Mouse (Mus musculus): Measurements from ENCODE around the gene Ormdl2. TPM values are rescaled to one million over a fixed set of nuclear protein-coding genes. Genes with fewer than 3 reads are reported as not detected.

Ormdl2 gene
- polyA plus RNA-seq, 1 experiment from 2014 or later = 31.3 TPM

GRCm38 (mm10) chr10:128802956-128803355 lies 18.5 kb downstream of the Ormdl2 start:
- ATAC-seq = no peak
- Histone ChIP-seq H3K9ac (replicated peaks) (peak overlapping the region; percentile 89), H3K9me3 (no peaks in the 10 kb centered on the region), H3K27me3 (no peaks in the 10 kb centered on the region), H3K4me1 (replicated peaks) (peaks cover 39% of the 10 kb centered on the region), H3K4me3 (replicated peaks) (peak overlapping the region; percentile 89), H3K27ac (no peak overlapping the region), H3K36me3 (peaks cover 40% of the 10 kb centered on the region), H3K4me2 (replicated peaks) (peak overlapping the region; percentile 79)
- 69% methylated on average over 4 of the region's 4 CpGs for WGBS

- Histone ChIP-seq H3K4me2 (replicated peaks) (no peak overlapping the region), H3K4me3 (replicated peaks) (no peak overlapping the region), H3K27ac (no peak overlapping the region), H3K9ac (replicated peaks) (peak overlapping the region; percentile 89), H3K27me3 (no peaks in the 10 kb centered on the region), H3K4me1 (replicated peaks) (peaks cover 30% of the 10 kb centered on the region), H3K9me3 (no peaks in the 10 kb centered on the region), H3K36me3 (peaks cover 31% of the 10 kb centered on the region)
- ATAC-seq = no peak
- 90% methylated on average over 16 of the region's 16 CpGs for WGBS
These were observed 19.4 kb downstream of the Ormdl2 start for GRCm38 (mm10) chr10:128801981-128802495.

GRCm38 (mm10) chr10:128798676-128799075 lies 22.8 kb downstream of the Ormdl2 start:
- H3K4me2 ChIP-seq (replicated peaks) = no peak overlapping the region
- H3K4me3 ChIP-seq (replicated peaks) = no peak overlapping the region
- no peak for ATAC-seq
- H3K4me1 ChIP-seq (replicated peaks) = peaks cover 15% of the 10 kb centered on the region
- peaks cover 26% of the 10 kb centered on the region for H3K36me3 ChIP-seq
- H3K27ac ChIP-seq = no peak overlapping the region
- no peak overlapping the region for H3K9ac ChIP-seq (replicated peaks)
- no peaks in the 10 kb centered on the region for H3K9me3 ChIP-seq
- WGBS = 93% methylated on average over 8 of the region's 8 CpGs
- no peaks in the 10 kb centered on the region for H3K27me3 ChIP-seq

GRCm38 (mm10) chr10:128795581-128795980 lies 25.9 kb downstream of the Ormdl2 start:
- no peak overlapping the region for H3K4me3 ChIP-seq (replicated peaks)
- no peaks in the 10 kb centered on the region for H3K4me1 ChIP-seq (replicated peaks)
- H3K36me3 ChIP-seq = peaks cover 18% of the 10 kb centered on the region
- H3K9ac ChIP-seq (replicated peaks) = no peak overlapping the region
- no peaks in the 10 kb centered on the region for H3K27me3 ChIP-seq
- ATAC-seq = no peak
- no peak overlapping the region for H3K27ac ChIP-seq
- WGBS = 97% methylated on average over 3 of the region's 3 CpGs
- no peak overlapping the region for H3K4me2 ChIP-seq (replicated peaks)
- no peaks in the 10 kb centered on the region for H3K9me3 ChIP-seq

GRCm38 (mm10) chr10:128794391-128794790 lies 27.1 kb downstream of the Ormdl2 start:
- no peaks in the 10 kb centered on the region for H3K27me3 ChIP-seq
- no peaks in the 10 kb centered on the region for H3K4me1 ChIP-seq (replicated peaks)
- 89% methylated on average over 5 of the region's 5 CpGs for WGBS
- no peak overlapping the region for H3K9ac ChIP-seq (replicated peaks)
- ATAC-seq = no peak
- H3K9me3 ChIP-seq = no peaks in the 10 kb centered on the region
- H3K27ac ChIP-seq = no peak overlapping the region
- H3K4me2 ChIP-seq (replicated peaks) = no peak overlapping the region
- H3K36me3 ChIP-seq = peaks cover 11% of the 10 kb centered on the region
- H3K4me3 ChIP-seq (replicated peaks) = no peak overlapping the region

- no peaks in the 10 kb centered on the region for H3K4me1 ChIP-seq (replicated peaks)
- H3K36me3 ChIP-seq = peaks cover 3% of the 10 kb centered on the region
- no peak overlapping the region for H3K27ac ChIP-seq
- H3K9ac ChIP-seq (replicated peaks) = no peak overlapping the region
- 95% methylated on average over 1 of the region's 1 CpGs for WGBS
- no peak for ATAC-seq
- H3K27me3 ChIP-seq = no peaks in the 10 kb centered on the region
- H3K9me3 ChIP-seq = no peaks in the 10 kb centered on the region
- H3K4me3 ChIP-seq (replicated peaks) = no peak overlapping the region
- H3K4me2 ChIP-seq (replicated peaks) = no peak overlapping the region
These were observed 28.2 kb downstream of the Ormdl2 start for GRCm38 (mm10) chr10:128793258-128793657.

- ATAC-seq = no peak
- H3K4me2 ChIP-seq (replicated peaks) = no peak overlapping the region
- no peak overlapping the region for H3K4me3 ChIP-seq (replicated peaks)
- H3K36me3 ChIP-seq = no peaks in the 10 kb centered on the region; the same call in 1 of the 2 replicates
- no peak overlapping the region for H3K27ac ChIP-seq
- no peaks in the 10 kb centered on the region for H3K4me1 ChIP-seq (replicated peaks)
- H3K27me3 ChIP-seq = no peaks in the 10 kb centered on the region
- H3K9ac ChIP-seq (replicated peaks) = no peak overlapping the region
- H3K9me3 ChIP-seq = no peaks in the 10 kb centered on the region
These were observed 29.4 kb downstream of the Ormdl2 start for GRCm38 (mm10) chr10:128792041-128792440.

- Histone ChIP-seq H3K36me3 (no peaks in the 10 kb centered on the region), H3K27me3 (no peaks in the 10 kb centered on the region), H3K4me3 (replicated peaks) (no peak within 1 kb of the TSS), H3K9me3 (no peaks in the 10 kb centered on the region), H3K4me1 (replicated peaks) (no peaks in the 10 kb centered on the region), H3K27ac (no peak within 1 kb of the TSS), H3K4me2 (replicated peaks) (no peak within 1 kb of the TSS), H3K9ac (replicated peaks) (no peak within 1 kb of the TSS)
- ATAC-seq = no peak
- WGBS = 56% methylated on average over 7 of the region's 7 CpGs
These were observed 30.9 kb downstream of the Ormdl2 start, which contains the start of gene Mmp19 for GRCm38 (mm10) chr10:128790398-128791124. TSS of gene Mmp19 (plus strand) at chr10:128790910.

GRCm38 (mm10) chr10:128780200-128780599 lies 41.2 kb downstream of the Ormdl2 start:
- WGBS = 96% methylated on average over 1 of the region's 1 CpGs

GRCm38 (mm10) chr10:128779011-128779795 lies 42.2 kb downstream of the Ormdl2 start:
- 41% methylated on average over 8 of the region's 8 CpGs for WGBS
- Histone ChIP-seq H3K27me3 (no peaks in the 10 kb centered on the region), H3K36me3 (no peaks in the 10 kb centered on the region), H3K9ac (replicated peaks) (no peak overlapping the region), H3K27ac (no peak overlapping the region), H3K4me1 (replicated peaks) (no peaks in the 10 kb centered on the region; the same call in 1 of the 2 replicates), H3K4me2 (replicated peaks) (no peak overlapping the region), H3K4me3 (replicated peaks) (no peak overlapping the region), H3K9me3 (peaks cover 7% of the 10 kb centered on the region; the same call in 1 of the 2 replicates)
- ATAC-seq = no peak

More at GRCm38 (mm10) chr10:128780200-128780599, 41.2 kb downstream of the Ormdl2 start:
- H3K9ac ChIP-seq (replicated peaks) = no peak overlapping the region
- ATAC-seq = no peak
- no peak overlapping the region for H3K27ac ChIP-seq
- no peaks in the 10 kb centered on the region for H3K36me3 ChIP-seq
- no peak overlapping the region for H3K4me3 ChIP-seq (replicated peaks)
- H3K9me3 ChIP-seq = peaks cover 8% of the 10 kb centered on the region; the same call in 1 of the 2 replicates
- H3K4me2 ChIP-seq (replicated peaks) = no peak overlapping the region
- H3K27me3 ChIP-seq = no peaks in the 10 kb centered on the region
- no peaks in the 10 kb centered on the region; the same call in 1 of the 2 replicates for H3K4me1 ChIP-seq (replicated peaks)

- Histone ChIP-seq H3K27ac (no peak overlapping the region), H3K27me3 (no peaks in the 10 kb centered on the region), H3K36me3 (no peaks in the 10 kb centered on the region), H3K4me3 (replicated peaks) (no peak overlapping the region), H3K4me2 (replicated peaks) (no peak overlapping the region), H3K9ac (replicated peaks) (no peak overlapping the region), H3K4me1 (replicated peaks) (no peaks in the 10 kb centered on the region; the same call in 1 of the 2 replicates), H3K9me3 (no peaks in the 10 kb centered on the region)
- no peak for ATAC-seq
- WGBS = 90% methylated on average over 2 of the region's 2 CpGs
These were observed 43.0 kb downstream of the Ormdl2 start for GRCm38 (mm10) chr10:128778441-128778840.

- H3K36me3 ChIP-seq = no peaks in the 10 kb centered on the region
- no peak overlapping the region for H3K4me3 ChIP-seq (replicated peaks)
- H3K27ac ChIP-seq = no peak overlapping the region
- H3K9ac ChIP-seq (replicated peaks) = no peak overlapping the region
- no peak for ATAC-seq
- H3K4me2 ChIP-seq (replicated peaks) = no peak overlapping the region
- H3K4me1 ChIP-seq (replicated peaks) = no peaks in the 10 kb centered on the region
- WGBS = 38% methylated on average over 5 of the region's 5 CpGs
- H3K9me3 ChIP-seq = no peaks in the 10 kb centered on the region
- H3K27me3 ChIP-seq = no peaks in the 10 kb centered on the region
These were observed 47.8 kb downstream of the Ormdl2 start for GRCm38 (mm10) chr10:128773685-128774084.

Data from midbrain, embryonic 13.5 days (tissue).